Mouse (Mus musculus): Measurements from ENCODE around the gene Scg2.

Gene Scg2

GRCm38 (mm10) chr1:79439609-79440308, at the start of gene Scg2:
Gene Scg2, minus strand, starts transcription at chr1:79440120.
- DNase-seq: peak; percentile 87

- DNase-seq: no peak
Observed at GRCm38 (mm10) chr1:79485546-79485945, 45.6 kb upstream of the Scg2 start.

- DNase-seq: no peak
Observed at GRCm38 (mm10) chr1:79470856-79471255, 30.9 kb upstream of the Scg2 start.

GRCm38 (mm10) chr1:79469871-79470270, 30.0 kb upstream of the Scg2 start:
- no peak for DNase-seq

GRCm38 (mm10) chr1:79466585-79466984, 26.7 kb upstream of the Scg2 start:
- no peak for DNase-seq

- no peak for DNase-seq
Observed at GRCm38 (mm10) chr1:79458558-79458957, 18.6 kb upstream of the Scg2 start.

- DNase-seq: no peak
Observed at GRCm38 (mm10) chr1:79454164-79454563, 14.2 kb upstream of the Scg2 start.

GRCm38 (mm10) chr1:79452339-79452738, 12.4 kb upstream of the Scg2 start:
- DNase-seq: no peak

GRCm38 (mm10) chr1:79450343-79451021, 10.6 kb upstream of the Scg2 start:
- no peak for DNase-seq

- DNase-seq: no peak
Observed at GRCm38 (mm10) chr1:79449943-79450342, 10.0 kb upstream of the Scg2 start.

- no peak for DNase-seq
Observed at GRCm38 (mm10) chr1:79445586-79445985, 5.7 kb upstream of the Scg2 start.

GRCm38 (mm10) chr1:79437755-79438154, 2.2 kb downstream of the Scg2 start:
- DNase-seq: no peak

- DNase-seq: no peak
Observed at GRCm38 (mm10) chr1:79436671-79437070, 3.2 kb downstream of the Scg2 start.

- DNase-seq: no peak
Observed at GRCm38 (mm10) chr1:79429058-79429457, 10.9 kb downstream of the Scg2 start.

- no peak for DNase-seq
Observed at GRCm38 (mm10) chr1:79415496-79415895, 24.4 kb downstream of the Scg2 start.

- DNase-seq: no peak
Observed at GRCm38 (mm10) chr1:79406337-79406942, 33.5 kb downstream of the Scg2 start.

- peak; percentile 32 for DNase-seq
Observed at GRCm38 (mm10) chr1:79401090-79402012, 38.6 kb downstream of the Scg2 start.

- DNase-seq: peak; percentile 2
Observed at GRCm38 (mm10) chr1:79400284-79400683, 39.6 kb downstream of the Scg2 start.
